Mouse (Mus musculus) E14TG2a.4 (cell line): ENCODE measurements around the gene Gpr3.

Experiments used
- H3K27me3 ChIP-seq: 2 replicates; pipeline ENCODE4 v1.6.1; 2014; ENCODE audit warnings: low read length, control low read depth; ENCODE audit not compliant: insufficient read depth
- H3K36me3 ChIP-seq: 2 replicates; pipeline ENCODE4 v1.6.1; 2014; ENCODE audit warnings: low read length, control low read depth; ENCODE audit not compliant: insufficient read depth
- H3K4me1 ChIP-seq: replicated peaks from 2 replicates; pipeline ENCODE4 v1.6.1; 2014; ENCODE audit warnings: low read depth, low read length, control low read depth
- H3K4me3 ChIP-seq: replicated peaks from 2 replicates; pipeline ENCODE4 v1.5.1; 2014; ENCODE audit warnings: mild to moderate bottlenecking, low read length
- H3K9me3 ChIP-seq: 2 replicates; pipeline ENCODE4 v1.6.1; 2014; ENCODE audit warnings: low read length, control low read depth
- CTCF ChIP-seq: conservative IDR thresholded peaks from 2 replicates; pipeline ENCODE4 v1.5.1; 2014; ENCODE audit warnings: low read length
- NANOG ChIP-seq: IDR thresholded peaks from 2 replicates; pipeline ENCODE4 v1.6.1; 2014; ENCODE audit warnings: borderline replicate concordance, low read length, mixed read lengths
- POU5F1 ChIP-seq: IDR thresholded peaks from 2 replicates; pipeline ENCODE4 v1.6.1; 2014; ENCODE audit warnings: low read length, borderline replicate concordance

The Gpr3 gene

DNA sequence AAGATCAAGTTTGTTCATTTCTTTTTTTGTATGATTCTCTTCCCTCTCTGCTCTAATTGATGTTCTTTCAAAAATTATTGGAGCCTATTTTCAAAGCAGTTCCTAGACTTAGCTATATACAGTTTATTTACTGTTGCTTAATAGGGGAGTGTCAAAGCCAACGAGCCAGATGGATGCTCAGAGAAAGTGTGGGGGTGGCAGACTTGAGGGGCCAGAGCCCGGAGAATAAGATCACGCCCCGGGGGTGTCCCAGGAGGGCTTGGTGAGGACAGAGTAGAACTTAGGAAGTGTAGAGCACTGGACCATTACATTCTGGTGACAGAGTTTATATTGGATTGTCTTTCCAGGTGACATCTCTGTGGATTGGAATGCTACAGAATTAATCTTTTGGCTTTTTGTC, 51.5 kb downstream of the Gpr3 start:
- TF ChIP-seq CTCF, result no peak
- TF ChIP-seq POU5F1, result no peak
- no peak for TF ChIP-seq NANOG

DNA sequence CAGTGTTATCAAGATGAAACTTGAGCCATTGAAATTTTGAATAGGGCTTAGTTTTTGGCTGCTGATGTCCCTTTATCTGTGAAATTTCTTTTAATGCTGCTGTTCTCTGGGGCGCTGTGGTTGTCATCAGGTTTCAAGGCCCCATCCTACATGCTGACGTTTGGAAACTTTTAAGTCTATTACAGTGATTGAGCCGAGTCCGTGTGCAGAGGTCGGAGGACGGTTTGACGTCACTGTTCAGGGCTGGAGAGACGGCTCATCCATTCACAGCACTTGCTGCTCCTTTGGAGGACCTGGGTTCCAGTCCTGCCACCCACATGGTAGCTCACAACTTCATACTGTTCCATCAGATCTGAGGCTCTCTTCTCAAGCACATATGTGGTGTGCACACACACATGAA, 52.1 kb downstream of the Gpr3 start:
- no peak for TF ChIP-seq NANOG
- no peak overlapping the region for H3K4me3 ChIP-seq
- H3K27me3 ChIP-seq, result no peaks in the 10 kb centered on the region

More for the DNA sequence above, 51.5 kb downstream of the Gpr3 start:
- H3K4me3 ChIP-seq, result no peak overlapping the region
- peaks cover 63% of the 10 kb centered on the region for H3K4me1 ChIP-seq
- peaks cover 65% of the 10 kb centered on the region for H3K36me3 ChIP-seq
- H3K27me3 ChIP-seq, result no peaks in the 10 kb centered on the region
- no peaks in the 10 kb centered on the region for H3K9me3 ChIP-seq

DNA sequence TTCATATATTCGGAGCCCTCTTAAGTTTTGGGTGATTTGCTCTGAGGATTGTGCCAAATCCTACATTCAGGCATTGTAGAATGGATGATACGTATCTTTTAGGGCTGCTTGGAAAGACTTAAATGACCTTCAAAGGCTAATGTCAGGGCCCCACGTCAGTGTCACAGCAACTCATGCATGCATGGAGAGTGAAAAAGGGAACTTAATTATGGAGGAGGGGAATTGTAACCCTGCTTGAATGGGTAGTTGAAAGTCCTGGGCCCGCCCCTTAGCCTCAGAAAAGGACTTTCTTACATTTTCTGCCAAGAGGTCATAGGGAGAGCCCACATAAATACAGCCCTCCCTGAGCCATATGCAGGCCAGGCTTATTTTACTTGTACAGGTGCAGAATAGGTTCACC, 52.7 kb downstream of the Gpr3 start:
- H3K9me3 ChIP-seq, result no peaks in the 10 kb centered on the region
- H3K27me3 ChIP-seq, result no peaks in the 10 kb centered on the region
- peaks cover 56% of the 10 kb centered on the region for H3K4me1 ChIP-seq
- TF ChIP-seq POU5F1 (no peak), NANOG (no peak), CTCF (no peak)
- peaks cover 60% of the 10 kb centered on the region for H3K36me3 ChIP-seq
- H3K4me3 ChIP-seq, result no peak overlapping the region

More for the DNA sequence above, 52.1 kb downstream of the Gpr3 start:
- Histone ChIP-seq H3K4me1 (peaks cover 61% of the 10 kb centered on the region), H3K9me3 (no peaks in the 10 kb centered on the region), H3K36me3 (peaks cover 66% of the 10 kb centered on the region)
